Mouse (Mus musculus) megakaryocyte, embryonic 14.5 days (primary cell): ENCODE measurements around the gene Rpl28.

Source experiments
- FLI1 ChIP-seq: IDR thresholded peaks from 2 replicates; pipeline ENCODE4 v1.6.1; 2012; ENCODE audit warnings: low read length, inconsistent platforms, mixed read lengths
- GATA1 ChIP-seq: IDR thresholded peaks from 3 replicates; pipeline ENCODE4 v1.6.1; 2012; ENCODE audit warnings: mixed read lengths, low read length, inconsistent platforms, borderline replicate concordance

GRCm38 (mm10) chr7:4748321-4748720, 44.4 kb upstream of the Rpl28 start:
- TF ChIP-seq GATA1 (no peak), FLI1 (no peak)
